ENCODE assay signal across 16 mouse cellular contexts in the genomic region with DNA sequence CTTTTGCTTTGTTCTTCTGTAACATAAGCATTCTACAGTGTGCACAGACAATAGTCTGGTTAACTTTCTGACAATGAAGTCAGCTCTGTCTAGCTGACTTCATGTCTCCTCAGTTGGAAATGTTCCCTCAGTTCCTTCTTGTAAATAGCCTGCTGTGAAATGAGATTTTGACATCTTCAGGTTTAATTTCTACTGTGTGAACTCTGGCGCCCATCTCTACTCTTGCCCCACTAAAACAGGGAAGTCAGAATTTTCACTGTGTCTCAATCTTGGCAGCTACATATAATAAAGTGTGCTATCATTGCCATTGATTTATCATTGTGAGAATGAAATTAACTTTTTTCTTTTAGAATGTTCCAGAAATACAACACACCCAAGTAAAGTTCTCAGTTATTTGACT.
DNase-seq lines count a peak whose midpoint lies in the region; ATAC-seq and TF ChIP-seq lines count a peak whose summit lies in the region.
"Had no signal": no experiment of that assay in that cellular context is flagged by ENCODE, and none has a peak within 500 bp of the region (broad histone marks: within the 10 kb centered on the region; RNA-seq: fewer than 3 reads in every experiment).

No protein-coding gene starts in this region.

- TF ChIP-seq POLR2A in bone marrow, adult 2 months (IDR thresholded peaks at IDR 0.05; ENCODE audit: borderline replicate concordance, control insufficient read depth, low read depth, low read length): no peak

- TF ChIP-seq EP300 in heart, postnatal 0 days (IDR thresholded peaks at IDR 0.05; ENCODE audit: low read depth): no peak

- ATAC-seq in heart, postnatal 0 days (ENCODE audit: insufficient read depth, low read depth): no peak
- ATAC-seq in embryonic facial prominence, embryonic 12.5 days (ENCODE audit: insufficient number of reproducible peaks, insufficient read depth, low FRiP score, low TSS enrichment): no peak
- ATAC-seq in megakaryocyte, adult 5-6 weeks (ENCODE audit: poor library complexity, severe bottlenecking): peak; percentile 82

- intact Hi-C loops in heart, postnatal 14 days (cut with DNase I): no loop called here

- no peaks in the 10 kb centered on the region for H3K9me3 ChIP-seq in heart, postnatal 0 days (replicated peaks; ENCODE audit: control insufficient read depth, low read length)
- no peaks in the 10 kb centered on the region for H3K9me3 ChIP-seq in embryonic facial prominence, embryonic 12.5 days
- H3K9me3 ChIP-seq: hindbrain, embryonic 10.5 days; midbrain, embryonic 12.5 days had no signal

- H3K36me3 ChIP-seq in heart, postnatal 0 days (replicated peaks; ENCODE audit: control insufficient read depth, insufficient read depth, low read length): peaks cover 1% of the 10 kb centered on the region; the same call in 1 of the 2 replicates
- H3K36me3 ChIP-seq in embryonic facial prominence, embryonic 12.5 days: no peaks in the 10 kb centered on the region
- H3K36me3 ChIP-seq: hindbrain, embryonic 10.5 days; midbrain, embryonic 12.5 days had no signal

- no peak overlapping the region for H3K4me3 ChIP-seq in heart, postnatal 0 days (ENCODE audit: low read depth, low read length)
- no peak overlapping the region for H3K4me3 ChIP-seq in bone marrow, adult 2 months (replicated peaks; ENCODE audit: control insufficient read depth, low read depth, low read length)
- H3K4me3 ChIP-seq in embryonic facial prominence, embryonic 12.5 days: no peak overlapping the region
- H3K4me3 ChIP-seq: hindbrain, embryonic 10.5 days; midbrain, embryonic 12.5 days had no signal

- no peak overlapping the region for H3K9ac ChIP-seq in heart, postnatal 0 days (replicated peaks; ENCODE audit: low read depth, low read length)
- H3K9ac ChIP-seq in embryonic facial prominence, embryonic 12.5 days: no peak overlapping the region
- H3K9ac ChIP-seq: midbrain, embryonic 12.5 days had no signal

- no peaks in the 10 kb centered on the region for H3K27me3 ChIP-seq in heart, postnatal 0 days (ENCODE audit: control insufficient read depth, insufficient read depth, low read length)
- H3K27me3 ChIP-seq in embryonic facial prominence, embryonic 12.5 days: no peaks in the 10 kb centered on the region
- H3K27me3 ChIP-seq: midbrain, embryonic 12.5 days had no signal

- WGBS in heart, postnatal 0 days: 85% methylated on average over 1 of the region's 1 CpGs
- 33% methylated on average over 1 of the region's 1 CpGs for WGBS in bone marrow, adult 2 months
- WGBS in embryonic facial prominence, embryonic 12.5 days: 87% methylated on average over 1 of the region's 1 CpGs

- TF ChIP-seq CTCF in heart, postnatal 0 days (IDR thresholded peaks at IDR 0.05; ENCODE audit: low read depth): no peak
- no peak for TF ChIP-seq CTCF in bone marrow, adult 2 months (IDR thresholded peaks at IDR 0.05; ENCODE audit: control insufficient read depth, insufficient read depth, low read length)

- no peak overlapping the region for H3K4me2 ChIP-seq in heart, postnatal 0 days (ENCODE audit: low read depth, low read length)
- no peak overlapping the region for H3K4me2 ChIP-seq in embryonic facial prominence, embryonic 12.5 days (replicated peaks)
- H3K4me2 ChIP-seq: midbrain, embryonic 12.5 days had no signal

- peaks cover 39% of the 10 kb centered on the region for H3K4me1 ChIP-seq in heart, postnatal 0 days (ENCODE audit: control insufficient read depth, insufficient read depth)
- no peaks in the 10 kb centered on the region; the same call in none of the 2 replicates for H3K4me1 ChIP-seq in bone marrow, adult 2 months (ENCODE audit: control insufficient read depth, insufficient read depth, low read length)
- peaks cover 19% of the 10 kb centered on the region; the same call in 1 of the 2 replicates for H3K4me1 ChIP-seq in embryonic facial prominence, embryonic 12.5 days

- peak overlapping the region; percentile 61 for H3K27ac ChIP-seq in heart, postnatal 0 days (ENCODE audit: low read depth)
- H3K27ac ChIP-seq in bone marrow, adult 2 months (ENCODE audit: control insufficient read depth, insufficient read depth, low read depth, low read length, poor library complexity): peak overlapping the region; percentile 54; the same call in 1 of the 2 replicates
- peak overlapping the region; percentile 30; the same call in 1 of the 2 replicates for H3K27ac ChIP-seq in embryonic facial prominence, embryonic 12.5 days
- H3K27ac ChIP-seq: hindbrain, embryonic 10.5 days; midbrain, embryonic 12.5 days had no signal

- DNase-seq in heart, postnatal 0 days (ENCODE audit: low spot score): no peak
- no peak for DNase-seq in heart, postnatal 14 days
- DNase-seq in layer of hippocampus, postnatal 25 days (ENCODE audit: extremely low spot score in 1 of 2, low spot score in 1 of 2): no peak
- no peak for DNase-seq in ovary, postnatal 10 days (ENCODE audit: low spot score)
- DNase-seq: cerebellum, adult 9-10 months; kidney, adult 2 months; kidney, postnatal 36 days; layer of hippocampus, postnatal 36 days; left cerebral cortex, postnatal 4 days; lung, adult 2 months; right cerebral cortex, postnatal 14 days had no signal
